Mouse (Mus musculus): ENCODE results near the gene Samt2. TPM values are rescaled to one million over a fixed set of nuclear protein-coding genes. Genes with fewer than 3 reads are reported as not detected.
"Not testable (repeated sequence)": the region's sequence is repeated elsewhere in the genome, so short reads cannot be mapped to it uniquely, and the experiment has no call there.

Gene Samt2
- total RNA-seq (2022): not detected

DNA sequence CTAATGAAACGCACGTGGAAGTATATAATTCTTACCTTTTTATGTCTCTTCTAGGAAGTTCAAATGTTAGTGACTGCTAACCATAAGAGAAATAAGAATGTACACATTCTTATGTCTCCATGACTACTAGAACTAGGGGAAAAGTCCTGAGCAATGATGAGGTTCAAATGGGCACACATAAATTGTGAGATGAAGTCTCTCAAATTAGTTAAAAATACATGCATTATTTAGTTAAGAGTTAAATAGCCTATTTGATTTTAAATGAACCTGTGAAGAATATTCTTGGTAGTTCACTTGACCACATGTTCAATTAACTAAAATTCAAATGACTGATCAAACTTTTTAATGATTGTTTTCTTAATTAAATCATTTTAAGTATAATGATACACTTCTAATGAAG is at the start of gene Samt2:
TSS of gene Samt2 (minus strand) at position 101 of the 400 bp plus-strand sequence.
- DNase-seq: not testable (repeated sequence)

Other genes starting within 250 kb of the Samt2 start
- gene 4930524N10Rik, start 236.0 kb downstream of the Samt2 start, total RNA-seq (2022): not detected
- gene Samt4, start 97.4 kb downstream of the Samt2 start, total RNA-seq (2022): not detected